Mouse (Mus musculus): ENCODE results near the gene Mybpc2.

Gene Mybpc2

DNA sequence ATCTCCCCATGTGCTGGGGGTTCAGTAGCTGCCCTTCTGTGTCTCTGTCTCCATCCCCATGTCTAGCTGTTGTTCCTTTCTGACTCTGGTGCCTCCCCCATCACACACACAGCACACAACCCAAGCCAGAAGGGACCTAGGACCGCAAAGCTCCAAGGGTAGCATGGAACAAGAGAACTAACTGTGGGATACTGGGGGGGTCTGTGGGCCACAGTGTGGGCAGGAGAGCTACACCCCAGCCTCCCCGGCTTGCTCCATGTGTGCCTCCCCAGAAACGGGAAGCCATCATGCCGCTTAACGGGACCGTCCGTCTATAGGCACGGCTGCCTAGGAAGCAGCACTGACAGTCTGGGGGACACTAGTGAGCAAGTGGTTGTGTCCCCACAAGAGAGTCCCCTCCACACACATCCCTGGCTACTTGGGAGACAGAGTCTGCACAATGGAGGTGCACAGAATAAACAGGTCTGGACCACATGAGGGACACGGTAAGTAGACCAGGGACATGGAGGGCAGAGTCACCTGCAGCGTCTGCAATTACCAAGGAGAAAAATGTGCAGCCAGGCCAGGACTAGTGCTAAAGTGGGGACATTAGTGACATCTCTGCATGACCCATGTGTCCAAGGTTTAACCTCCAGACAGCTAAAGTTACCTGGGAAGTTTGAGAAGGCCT lies 60.8 kb downstream of the Mybpc2 start:
- DNase-seq (ENCODE audit: low read depth, low spot score) = no peak

DNA sequence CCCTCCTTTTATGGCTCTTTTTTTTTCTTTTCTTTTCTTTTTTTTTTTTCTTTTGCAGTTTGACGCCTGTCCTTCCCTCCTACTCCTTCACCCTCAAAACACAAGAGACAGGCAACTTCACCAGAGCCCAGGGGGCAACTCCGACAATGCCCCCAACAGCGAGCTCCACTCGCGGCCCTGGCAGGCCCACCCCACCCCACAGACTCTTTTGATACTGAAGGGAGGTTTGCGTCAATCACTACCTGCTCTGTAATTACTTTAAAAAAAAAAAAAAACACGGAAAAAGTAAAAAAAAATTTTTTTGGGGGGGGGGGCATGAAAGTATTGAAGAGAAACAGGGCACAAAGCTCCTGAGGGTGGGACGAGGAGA lies 61.4 kb downstream of the Mybpc2 start:
- no peak for DNase-seq (ENCODE audit: low read depth, low spot score)

DNA sequence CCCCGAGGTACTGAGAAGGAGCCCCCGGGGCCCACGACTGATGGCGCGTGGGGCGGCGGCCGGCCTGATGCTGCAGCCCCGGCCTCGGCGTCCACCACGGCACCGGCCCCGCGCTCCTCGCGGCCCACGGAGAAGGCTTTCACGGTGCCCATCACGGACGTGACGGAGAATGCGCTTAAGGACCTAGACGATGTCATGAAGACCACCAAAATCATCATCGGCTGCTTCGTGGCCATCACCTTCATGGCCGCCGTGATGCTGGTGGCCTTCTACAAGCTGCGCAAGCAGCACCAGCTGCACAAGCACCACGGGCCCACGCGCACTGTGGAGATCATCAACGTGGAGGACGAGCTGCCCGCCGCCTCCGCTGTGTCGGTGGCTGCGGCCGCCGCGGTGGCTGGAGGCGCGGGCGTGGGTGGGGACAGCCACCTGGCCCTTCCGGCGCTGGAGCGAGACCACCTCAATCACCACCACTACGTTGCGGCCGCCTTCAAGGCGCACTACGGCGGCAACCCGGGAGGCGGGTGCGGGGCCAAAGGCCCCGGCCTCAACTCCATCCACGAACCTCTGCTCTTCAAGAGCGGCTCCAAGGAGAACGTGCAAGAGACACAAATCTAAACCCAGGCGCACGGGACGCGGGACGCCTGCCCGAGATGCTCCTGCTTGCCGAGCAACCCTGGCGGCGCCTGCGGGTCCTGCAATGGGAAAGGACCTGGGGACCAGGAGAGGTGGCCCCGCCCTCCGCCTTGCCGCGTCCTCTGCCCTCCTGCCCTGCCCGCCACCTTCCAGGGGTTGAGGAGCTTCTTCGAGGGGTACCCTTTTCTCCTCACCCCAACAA lies 62.0 kb downstream of the Mybpc2 start:
- peak; percentile 75 for DNase-seq (ENCODE audit: low read depth, low spot score)

DNA sequence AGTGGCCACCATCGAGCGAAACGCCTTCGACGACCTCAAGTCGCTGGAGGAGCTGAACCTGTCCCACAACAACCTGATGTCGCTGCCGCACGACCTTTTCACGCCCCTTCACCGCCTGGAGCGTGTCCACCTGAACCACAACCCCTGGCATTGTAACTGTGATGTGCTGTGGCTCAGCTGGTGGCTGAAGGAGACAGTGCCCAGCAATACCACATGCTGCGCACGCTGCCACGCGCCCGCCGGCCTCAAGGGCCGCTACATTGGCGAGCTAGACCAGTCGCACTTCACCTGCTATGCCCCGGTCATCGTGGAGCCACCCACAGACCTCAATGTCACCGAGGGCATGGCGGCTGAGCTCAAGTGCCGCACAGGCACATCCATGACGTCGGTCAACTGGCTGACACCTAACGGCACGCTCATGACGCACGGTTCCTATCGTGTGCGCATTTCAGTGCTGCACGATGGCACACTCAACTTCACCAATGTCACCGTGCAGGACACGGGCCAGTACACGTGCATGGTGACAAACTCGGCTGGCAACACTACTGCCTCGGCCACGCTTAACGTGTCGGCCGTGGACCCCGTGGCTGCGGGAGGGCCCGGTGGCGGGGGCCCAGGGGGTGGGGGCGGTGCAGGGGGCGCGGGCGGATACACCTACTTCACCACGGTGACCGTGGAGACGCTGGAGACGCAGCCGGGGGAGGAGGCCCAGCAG lies 62.8 kb downstream of the Mybpc2 start:
- no peak for DNase-seq (ENCODE audit: low read depth, low spot score)

DNA sequence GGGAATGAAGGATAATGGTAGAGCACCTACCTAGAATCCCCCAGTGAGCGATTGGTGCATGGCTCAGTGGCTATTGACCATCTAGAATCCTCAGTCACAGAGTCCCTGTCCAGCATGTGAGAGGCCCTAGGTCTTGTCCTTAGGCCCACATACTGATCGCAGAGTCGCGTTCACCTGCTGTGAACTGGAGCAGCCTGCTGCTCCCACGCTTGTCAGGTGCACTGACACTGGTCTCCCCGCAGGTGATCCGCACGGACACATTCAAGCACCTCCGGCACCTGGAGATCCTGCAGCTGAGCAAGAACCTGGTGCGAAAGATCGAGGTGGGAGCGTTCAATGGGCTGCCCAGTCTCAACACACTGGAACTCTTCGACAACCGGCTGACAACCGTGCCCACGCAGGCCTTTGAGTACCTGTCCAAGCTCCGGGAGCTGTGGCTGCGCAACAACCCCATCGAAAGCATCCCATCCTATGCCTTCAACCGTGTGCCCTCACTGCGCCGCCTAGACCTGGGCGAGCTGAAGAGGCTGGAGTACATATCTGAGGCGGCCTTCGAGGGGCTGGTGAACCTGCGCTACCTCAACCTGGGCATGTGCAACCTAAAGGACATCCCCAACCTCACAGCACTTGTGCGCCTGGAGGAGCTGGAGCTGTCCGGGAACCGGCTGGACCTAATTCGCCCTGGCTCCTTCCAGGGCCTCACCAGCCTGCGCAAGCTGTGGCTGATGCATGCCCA lies 63.5 kb downstream of the Mybpc2 start:
- DNase-seq (ENCODE audit: low read depth, low spot score) = no peak

DNA sequence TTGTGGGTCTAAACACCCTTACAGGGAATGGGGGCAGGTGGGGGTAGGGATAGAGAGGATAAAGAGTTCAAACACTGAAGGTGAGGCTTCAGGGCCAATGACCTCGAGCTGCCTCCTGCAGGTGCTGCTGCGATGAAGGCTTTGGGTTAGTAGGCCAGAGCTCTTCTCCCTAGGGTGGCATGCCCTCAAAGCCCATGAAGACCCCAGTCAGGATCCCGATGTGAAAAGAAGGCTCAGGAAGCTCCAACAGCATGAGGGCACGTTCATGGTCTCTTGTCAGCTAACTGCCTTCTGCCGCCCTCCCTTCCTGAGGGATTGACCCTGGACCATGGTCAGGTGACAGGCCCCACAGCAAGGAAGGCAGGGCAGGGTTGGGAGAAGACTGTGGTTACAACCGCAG lies 64.4 kb downstream of the Mybpc2 start:
- no peak for DNase-seq (ENCODE audit: low read depth, low spot score)

DNA sequence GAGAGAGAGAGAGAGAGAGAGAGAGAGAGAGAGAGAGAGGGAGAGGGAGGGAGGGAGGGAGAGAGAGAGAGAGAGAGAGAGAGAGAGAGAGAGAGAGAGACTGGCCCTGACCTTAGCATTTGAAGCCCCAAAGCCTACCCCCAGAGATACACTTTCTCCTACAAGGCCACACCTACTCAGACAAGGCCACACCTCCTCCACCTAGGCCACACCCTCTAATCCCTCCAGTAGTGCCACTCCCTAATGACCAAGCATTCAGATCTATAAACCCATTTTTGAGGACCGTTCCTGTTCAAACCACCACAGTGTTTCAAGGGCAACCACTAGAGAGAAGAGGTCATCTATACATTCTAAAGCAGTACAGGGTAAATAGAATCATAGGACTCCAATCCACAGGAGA lies 68.2 kb downstream of the Mybpc2 start:
- no peak for DNase-seq (ENCODE audit: low read depth, low spot score)

DNA sequence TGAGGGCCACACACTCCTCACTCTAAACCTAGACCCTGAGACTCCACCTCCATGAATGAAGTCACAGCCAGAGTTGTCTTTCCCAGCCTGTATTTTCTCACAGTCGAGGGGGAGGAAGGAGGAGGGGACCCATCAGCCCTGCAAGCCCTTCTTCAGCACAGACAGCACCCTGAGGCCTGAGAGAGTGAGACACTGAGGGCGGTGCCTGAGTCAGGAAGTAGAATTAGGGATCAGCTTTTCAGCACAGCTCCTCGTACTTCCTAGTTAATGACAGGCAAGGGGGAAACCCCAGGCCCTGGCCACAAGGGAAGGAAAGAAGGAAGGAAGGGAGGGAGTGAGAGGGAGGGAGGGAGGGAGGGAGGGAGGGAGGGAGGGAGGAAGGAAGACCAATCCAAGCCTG lies 71.2 kb downstream of the Mybpc2 start:
- no peak for DNase-seq (ENCODE audit: low read depth, low spot score)
